Mouse (Mus musculus) sigmoid colon, adult 10 weeks (tissue): ENCODE data around the gene Dkk2. TPM values are rescaled to one million over a fixed set of nuclear protein-coding genes. Genes with fewer than 3 reads are reported as not detected.

Experiments
- polyA plus RNA-seq: library from polyadenylated mRNA; stranded (reverse); fragments of 350-450 nt; fragmentation: Illumina TruSeq; extraction: RNeasy Lipid Tissue Mini Kit (QIAGEN cat#74804); gene quantifications from one replicate; pipeline ENCODE4 v1.2.3, GENCODE M21; 2014; ENCODE audit warnings: low read depth, low replicate concordance

Gene Dkk2
- polyA plus RNA-seq = 6.1 TPM

DNA sequence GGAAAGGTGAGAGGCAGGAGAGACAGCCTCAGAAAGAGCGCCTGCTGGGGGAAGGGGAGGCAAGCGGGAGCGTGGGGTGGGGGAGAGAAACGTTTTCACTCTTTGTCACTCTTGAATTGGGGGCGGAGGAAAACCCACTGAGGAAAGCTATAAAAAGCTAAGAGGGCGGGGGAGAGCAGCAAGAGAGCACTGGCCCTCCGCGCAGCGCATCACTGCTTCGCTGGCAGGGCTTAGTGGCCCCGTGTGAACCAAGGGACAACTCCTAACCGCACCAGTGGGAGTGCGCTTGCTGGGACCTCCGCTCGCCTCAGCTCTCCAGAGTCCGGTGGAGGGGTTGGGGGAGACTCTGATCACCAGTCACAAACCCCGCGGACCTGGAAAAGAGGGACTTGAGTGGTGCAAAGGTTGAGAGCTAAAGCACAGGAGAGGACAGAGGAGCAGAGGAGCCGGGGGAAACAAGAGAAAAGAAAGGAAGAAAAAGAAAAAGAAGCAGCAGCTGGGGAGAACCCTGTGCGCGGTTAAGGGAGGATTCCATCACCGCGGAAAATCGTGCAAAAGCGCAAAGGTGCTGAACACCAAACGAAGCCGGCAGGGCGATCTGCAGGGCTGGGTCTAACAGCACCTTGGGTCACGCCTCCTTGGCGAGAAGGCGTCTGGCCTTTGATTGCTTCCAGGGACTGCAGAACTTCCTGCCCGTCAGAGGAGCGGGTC is at the start of gene Dkk2:
Gene Dkk2 (plus strand): TSS at position 181 of the 711 bp plus-strand sequence.

